Mouse (Mus musculus) frontal cortex, postnatal 25 days (tissue): Measurements from ENCODE around the gene Atp6v1g1.

Experiments used
- DNase-seq, 2 experiments: peaks; one replicate each; pipeline ENCODE4 v3.0.0; 2022; ENCODE audit warnings: low spot score in 2 of 2

Atp6v1g1 gene

DNA sequence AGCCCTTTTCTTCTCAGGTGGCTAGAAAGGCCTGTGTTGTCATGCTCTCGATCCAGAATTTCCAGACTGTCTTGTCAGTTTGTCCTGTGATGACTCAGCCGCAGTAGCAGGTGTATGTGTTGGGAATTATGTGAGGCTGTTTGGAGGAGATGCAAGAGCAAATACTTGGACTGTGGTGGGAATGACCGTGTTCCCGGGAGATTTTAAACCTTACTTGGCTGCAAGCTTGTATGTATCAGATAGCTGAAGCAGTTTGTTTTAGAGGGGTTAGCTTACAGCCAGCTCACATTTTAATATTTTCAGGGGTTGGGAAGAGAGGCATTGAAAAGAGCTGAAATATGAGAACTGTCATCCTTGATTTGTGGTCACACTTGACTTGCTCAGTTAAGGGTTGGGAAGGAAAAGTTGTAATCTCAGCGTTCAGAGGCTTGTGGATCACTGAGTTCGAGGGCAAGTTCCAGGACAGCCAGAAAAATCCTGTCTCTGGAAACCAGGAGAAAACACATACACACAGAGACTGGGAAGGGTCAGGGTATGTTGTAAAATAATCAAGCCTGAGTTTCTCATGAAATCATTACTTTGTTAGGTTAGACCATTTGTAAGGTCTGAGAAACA lies 2.0 kb downstream of the Atp6v1g1 start:
- DNase-seq, result no peak

DNA sequence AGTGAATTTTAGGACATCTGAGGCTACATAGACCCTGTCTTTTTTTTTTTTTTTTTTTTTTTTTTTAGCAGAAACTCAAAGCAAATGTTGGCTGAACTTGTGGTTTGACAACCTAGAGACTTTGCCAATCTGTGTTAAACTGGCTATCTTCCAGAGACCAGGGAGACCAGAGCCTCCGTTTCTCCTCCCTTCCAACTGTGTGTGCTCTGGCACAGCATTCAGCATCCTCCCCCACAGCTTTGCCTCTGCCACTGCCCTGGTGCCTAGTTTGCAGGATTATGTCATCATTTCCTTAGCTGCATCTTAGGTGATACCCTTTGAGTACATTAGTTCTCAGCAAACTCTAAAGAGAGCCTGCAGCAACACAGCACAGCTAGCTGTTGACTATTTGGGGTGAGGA lies 3.2 kb downstream of the Atp6v1g1 start:
- DNase-seq, result no peak

DNA sequence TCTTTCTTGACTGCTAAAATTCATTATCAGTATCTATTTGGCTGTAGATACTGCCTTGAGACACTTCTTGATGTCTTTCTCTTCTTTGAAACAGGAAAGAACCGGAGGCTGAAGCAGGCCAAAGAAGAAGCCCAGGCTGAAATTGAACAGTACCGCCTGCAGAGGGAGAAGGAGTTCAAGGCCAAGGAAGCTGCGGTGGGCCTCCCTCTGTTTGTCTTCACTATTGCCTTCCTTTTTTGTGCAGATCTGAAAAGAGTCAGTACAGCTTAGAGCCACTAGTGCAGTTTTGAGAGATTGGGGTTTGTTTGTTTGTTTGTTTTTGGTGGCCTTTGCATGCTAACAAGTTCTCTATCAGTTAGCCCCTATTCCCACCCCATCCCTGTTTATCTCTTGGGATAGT lies 3.9 kb downstream of the Atp6v1g1 start:
- no peak for DNase-seq

DNA sequence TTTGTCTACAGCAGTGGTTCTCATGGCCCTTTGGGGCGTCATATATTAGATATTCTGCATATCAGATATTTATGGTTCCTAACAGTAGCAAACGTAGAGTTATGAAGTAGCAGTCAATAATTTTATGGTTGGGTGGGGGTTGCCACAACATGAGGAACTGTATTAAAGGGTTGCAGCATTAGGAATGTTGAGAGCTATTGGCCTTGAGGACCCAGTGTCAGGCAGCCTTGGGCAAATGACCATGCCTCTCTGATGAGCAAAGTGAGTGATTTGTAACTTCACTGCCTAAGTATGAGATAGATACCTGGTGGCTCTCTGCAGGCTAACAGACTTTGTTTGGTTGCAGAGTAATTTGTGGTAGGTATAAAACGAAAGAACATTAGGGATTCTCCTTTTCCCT lies 6.3 kb downstream of the Atp6v1g1 start:
- no peak for DNase-seq

DNA sequence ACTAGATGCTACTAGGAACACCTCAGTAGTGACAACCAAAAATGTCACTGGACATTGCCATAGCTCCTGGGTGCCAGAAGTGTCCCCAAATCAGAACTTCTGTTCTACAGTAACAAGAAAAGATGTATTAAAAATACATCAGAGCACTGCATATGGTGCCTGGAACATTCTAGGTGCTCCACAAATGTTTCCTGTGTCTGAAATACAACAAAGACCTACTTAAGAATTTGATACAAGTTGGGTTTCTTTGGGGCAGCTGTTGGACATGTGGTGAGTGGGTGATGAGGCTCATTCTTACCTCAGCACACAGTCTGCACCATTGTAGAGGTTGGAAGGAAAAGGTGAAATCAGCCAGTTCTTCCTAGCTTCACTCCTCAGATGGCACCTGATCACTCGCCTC lies 8.3 kb downstream of the Atp6v1g1 start:
- no peak for DNase-seq

DNA sequence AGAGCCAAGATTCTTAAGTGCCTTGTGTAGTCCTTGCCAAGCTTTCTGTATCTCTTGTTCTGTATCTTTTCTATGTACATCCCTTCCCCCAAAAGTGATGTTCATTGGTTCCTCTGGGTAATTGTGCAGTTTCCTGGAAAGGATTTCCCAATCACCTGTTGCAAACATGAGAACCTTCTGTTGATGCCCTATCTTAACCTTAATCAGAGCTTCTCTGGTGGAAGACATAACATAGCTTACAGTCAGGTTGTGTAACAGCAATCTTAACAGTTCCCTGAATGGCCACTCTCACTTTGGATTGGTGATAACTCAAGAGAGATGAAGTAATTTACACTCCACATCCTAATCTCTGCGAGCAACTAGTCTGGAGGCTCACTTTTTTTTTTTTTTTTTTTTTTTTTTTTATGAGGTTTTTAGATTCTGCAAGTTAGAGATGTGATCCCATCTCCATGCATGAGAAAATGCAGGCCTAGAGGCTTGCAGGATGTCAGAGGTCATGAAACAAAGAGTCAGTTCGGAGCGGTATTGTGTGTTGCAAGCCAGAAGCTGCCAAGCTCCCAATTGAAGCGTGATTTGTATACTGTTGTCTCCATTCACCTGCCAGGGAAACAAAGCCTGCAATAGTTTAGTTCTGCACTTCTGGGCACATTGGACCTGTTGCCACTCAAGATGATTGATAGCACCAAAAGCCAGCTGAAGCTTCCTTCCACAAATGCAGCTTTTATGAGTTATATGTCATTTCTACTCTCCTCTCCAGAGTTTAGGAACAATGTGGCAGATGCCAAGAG lies 9.4 kb downstream of the Atp6v1g1 start:
- DNase-seq, result no peak

DNA sequence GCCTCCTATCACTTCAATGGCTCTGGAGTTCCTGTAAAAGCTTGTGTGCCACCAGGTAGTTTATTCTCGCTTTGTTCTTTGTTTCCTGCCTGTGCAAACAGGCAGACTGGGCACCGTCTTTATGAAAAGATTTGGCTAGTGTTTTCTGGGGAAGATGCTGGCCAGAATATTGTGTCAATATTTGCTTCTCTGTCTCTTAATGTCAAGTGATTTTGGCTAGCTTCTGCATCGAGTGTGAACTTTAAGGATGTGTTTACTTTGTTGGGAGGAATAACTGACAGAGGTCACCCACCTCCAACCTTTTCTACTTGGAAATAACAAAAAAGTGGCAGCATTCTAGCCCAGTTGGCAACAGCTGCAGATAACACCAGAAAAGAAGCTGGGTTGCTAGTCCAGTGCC lies 10.0 kb downstream of the Atp6v1g1 start:
- no peak for DNase-seq

DNA sequence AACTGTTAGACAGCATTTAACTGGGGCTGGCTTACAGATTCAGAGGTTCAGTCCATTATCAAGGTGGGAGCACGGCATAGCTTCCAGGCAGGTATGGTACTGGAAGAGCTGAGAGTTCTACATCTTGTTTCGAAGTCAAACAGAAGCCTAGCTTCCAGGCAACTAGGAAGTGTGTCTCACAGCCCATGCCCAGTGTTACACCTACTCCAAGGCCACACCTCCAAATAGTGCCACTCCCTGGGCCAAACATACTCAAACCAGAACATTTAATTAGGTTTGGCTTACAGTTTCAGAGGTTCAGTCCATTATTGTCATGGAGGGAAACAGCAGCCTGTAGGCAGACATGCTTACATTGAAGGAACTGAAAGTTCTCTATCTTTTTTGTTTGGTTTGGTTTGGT lies 10.5 kb downstream of the Atp6v1g1 start:
- no peak for DNase-seq

DNA sequence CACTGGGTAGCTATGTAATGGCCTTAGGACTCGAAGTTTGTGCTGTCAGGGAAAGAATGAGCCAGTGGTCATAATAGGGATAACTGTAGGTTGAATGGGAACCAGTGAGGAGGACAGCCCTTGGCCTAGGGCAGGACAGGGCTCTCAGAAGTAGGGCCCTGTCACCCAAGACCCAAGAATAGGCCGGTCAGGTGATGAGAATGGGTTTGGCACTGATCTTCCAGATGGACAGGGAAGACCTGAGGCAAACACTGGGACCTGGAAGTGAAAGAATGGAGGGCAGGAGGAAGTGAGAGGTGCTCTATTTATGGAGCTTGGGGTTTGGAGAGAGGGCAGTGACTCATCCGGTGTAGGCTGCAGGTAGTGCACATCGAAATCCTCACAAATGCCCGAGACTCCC lies 12.1 kb downstream of the Atp6v1g1 start:
- no peak for DNase-seq

DNA sequence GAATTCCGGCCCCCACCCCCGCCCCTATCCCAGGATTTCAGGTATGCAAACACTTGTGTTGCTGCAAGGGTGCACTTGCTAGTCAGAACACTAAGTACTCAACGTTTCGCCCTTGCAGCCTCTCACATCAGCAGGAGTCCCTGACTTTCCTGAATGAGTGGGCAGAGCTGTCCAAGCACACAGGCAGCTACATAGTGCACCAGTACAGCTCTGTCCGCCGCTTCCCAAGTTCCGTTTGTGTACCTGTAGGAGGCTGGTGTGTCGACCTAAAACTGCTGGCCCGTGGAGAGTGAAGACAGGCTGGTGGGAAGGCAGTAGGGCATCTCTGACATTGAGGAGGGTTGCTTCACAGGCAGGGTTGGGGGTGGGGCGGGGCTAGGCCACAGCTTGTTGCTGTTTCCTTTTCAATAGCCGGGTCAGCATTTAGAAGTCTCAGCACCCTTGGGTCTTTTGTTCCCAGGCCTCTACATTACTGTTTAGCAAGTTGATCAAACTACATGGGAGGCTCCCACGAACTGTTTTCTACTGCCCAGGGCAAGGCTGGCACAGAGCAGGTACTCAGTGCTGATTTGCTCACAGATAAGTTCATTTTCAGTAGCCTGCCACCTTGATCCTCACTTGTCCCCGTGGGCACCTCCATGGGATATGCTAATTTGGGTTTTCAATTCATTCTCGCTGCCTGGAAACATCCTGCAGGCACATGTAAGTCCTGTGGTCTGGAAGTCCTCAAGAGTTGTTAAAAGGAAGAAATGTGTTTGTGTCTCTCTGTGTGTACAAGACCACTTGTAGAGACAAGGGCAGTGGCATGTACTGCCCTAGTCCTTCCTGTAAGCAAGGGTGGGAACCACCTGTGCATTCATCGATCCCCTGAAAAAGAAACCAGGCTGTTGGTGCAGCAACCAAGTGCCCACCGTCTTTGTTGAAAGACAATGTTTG lies 12.8 kb downstream of the Atp6v1g1 start:
- DNase-seq, result no peak

DNA sequence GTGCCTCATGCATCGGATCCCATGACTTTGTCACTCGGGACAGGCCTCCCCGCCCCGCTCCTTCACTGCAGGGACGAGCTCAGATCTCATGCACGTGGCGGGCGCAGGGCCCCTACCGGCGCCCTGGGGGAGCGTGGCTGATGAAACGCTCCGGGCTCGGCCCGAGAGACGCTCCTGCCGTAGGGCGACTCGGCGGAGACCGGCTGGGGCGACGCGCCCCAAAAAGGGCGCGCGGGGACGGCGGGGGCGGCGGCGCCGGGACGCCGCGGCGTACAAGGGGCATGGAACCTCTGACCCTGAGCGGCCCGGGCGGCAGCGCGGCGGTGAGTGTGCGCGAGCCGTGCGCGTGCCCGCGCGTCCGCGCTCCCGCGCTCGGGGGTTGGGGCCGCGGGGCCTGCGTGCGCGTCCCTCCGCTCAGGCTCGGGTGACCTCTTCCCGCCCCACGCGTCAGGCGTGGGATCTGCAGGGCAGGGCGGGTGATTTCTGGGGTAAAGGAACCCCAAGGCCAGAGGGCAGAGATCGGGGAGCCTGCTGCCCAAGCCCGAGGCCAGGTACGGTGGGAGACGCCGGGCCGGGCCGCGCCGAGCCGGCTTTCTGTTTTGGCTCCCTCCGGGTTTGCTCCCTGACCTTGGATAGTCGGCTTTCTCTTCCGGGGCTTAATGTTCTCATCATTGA lies 14.0 kb downstream of the Atp6v1g1 start, which contains the start of gene Tmem268:
Tmem268 (plus strand) TSS at position 375 of the 675 bp plus-strand sequence.
- peak; percentile 55 to 63 for DNase-seq

DNA sequence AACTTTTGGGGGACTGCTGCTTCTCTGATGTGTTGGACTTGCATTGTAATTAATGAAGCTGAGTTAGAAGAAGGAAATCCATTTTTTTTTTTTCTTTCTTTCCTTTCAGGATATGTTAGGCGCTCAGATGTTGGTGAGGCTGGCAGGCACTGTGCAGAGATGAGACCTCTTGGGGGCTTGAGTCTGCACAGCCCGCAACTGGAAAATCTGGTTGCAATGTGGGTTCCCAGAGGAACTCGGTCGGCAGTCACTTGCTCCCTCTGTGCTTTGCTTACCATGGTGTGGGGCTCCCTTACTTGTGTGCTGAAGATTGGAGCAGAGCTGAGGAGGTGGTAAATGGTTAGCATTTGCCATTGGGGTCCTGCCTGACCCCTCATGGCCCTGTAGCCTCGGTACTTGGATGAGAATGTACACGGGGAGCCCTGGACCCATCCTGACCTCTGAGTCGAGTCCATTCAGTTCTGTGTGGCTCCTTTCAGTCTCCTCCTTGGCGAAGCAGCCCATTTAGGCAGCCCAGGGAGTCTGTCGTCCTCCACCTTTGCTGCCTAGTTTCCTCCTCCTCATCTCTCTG lies 14.6 kb downstream of the Atp6v1g1 start:
- no peak for DNase-seq

DNA sequence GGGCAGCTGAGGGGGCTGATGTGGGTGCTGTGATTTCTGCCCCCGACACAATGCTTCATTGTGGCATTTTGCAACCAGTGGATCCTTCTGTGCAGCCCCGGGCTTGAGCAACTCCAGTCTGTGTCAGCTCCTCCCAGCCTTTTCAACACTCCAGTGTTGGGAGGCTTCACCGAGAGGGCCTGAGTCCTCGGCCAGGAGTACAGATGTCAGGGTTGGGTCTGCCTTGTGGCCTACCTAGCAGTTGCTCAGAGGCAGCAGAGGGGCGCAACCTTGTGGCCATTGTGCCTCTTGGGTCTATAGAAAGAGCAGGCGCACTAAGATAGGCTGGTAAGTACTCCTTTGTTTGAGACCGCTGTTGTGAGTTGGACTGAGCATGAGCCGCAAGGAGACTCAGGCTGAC lies 15.5 kb downstream of the Atp6v1g1 start:
- no peak for DNase-seq

DNA sequence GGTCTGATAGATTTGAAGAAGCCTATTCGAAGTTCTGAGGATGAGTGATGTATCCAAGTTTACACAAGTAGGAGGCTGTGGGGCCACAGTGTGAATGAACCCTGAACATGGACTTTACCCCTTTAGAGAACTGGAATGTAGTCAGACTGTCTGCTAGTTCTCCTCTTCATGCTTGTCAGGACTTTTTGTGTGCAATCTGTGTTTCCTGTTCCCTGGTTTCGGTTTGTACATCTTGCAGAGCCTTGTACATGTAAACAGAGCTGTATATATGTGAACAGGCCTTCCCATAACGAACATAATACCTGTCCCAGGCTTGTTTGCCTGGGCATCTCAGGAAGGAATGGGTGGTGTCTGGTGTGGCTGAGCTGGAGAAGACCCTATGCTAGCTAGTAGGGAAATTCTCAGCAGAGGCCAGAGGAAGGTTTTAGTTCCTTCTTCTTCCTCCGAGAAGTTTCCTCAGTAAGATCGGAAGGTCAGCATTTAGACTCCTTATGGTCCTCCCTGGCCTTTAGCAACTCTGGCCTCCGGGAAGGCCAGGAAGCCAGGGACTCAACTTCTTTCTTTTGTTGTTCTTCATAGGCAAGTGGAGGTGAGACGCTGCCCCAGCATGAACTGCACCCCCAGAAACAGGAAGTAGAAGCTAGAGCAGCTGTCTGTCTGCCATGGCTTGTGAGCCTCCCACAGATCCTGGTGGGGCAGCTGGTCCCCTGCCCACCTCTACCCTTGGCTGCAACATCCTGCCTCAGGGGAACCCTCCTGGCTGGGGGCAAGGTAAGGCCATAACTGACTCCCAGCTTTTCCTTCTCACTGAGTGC lies 17.5 kb downstream of the Atp6v1g1 start:
- DNase-seq, result no peak

DNA sequence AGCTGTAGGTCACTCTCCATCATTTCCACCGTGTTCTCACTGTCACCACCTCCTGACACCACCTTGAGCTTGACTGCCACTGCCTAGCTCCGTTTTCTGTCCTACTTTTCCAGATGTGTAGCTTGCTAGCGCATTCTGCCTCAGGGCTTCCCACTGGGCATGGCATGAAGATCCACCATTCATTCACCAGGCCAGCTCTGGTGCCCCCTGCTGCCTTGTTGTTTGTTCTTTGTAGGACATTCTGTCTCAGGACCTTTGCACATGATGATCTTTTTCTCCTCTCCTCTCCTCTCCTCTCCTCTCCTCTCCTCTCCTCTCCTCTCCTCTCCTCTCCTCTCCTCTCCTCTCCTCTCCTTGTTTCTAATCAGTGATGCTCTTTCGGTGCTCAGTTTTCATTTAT lies 18.2 kb downstream of the Atp6v1g1 start:
- no peak for DNase-seq

DNA sequence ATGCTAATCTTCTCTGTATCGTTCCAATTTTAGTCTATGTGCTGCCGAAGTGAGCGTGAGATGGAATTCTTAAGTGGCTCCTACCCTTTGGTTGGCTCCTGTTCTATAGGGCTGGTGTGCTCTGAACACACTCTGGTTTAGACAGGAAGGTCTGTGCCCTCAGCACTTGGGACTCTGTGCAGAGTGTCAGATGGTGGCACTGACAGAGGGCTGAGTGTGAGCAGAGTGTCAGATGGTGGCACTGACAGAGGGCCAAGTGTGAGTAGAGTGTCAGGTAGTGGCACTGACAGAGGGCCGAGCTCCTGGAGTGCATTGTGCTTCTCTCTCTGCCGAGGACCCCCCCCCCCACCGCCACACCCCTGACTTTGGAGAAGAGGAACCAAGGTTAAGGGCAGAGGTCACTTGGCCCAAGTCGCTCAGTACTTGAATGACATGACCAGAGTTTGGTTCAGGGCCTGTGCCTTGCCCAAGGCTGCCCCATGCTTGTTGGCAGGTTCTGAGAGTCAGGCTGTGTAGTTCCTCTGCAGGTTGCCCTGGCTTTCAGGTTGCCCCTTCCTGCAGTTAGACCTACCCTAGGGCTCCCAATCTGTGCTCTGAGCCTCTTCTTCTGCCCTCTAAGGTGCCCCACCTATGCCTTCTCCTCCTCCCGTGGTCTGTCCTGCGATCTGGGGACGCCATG lies 23.3 kb downstream of the Atp6v1g1 start:
- no peak for DNase-seq

DNA sequence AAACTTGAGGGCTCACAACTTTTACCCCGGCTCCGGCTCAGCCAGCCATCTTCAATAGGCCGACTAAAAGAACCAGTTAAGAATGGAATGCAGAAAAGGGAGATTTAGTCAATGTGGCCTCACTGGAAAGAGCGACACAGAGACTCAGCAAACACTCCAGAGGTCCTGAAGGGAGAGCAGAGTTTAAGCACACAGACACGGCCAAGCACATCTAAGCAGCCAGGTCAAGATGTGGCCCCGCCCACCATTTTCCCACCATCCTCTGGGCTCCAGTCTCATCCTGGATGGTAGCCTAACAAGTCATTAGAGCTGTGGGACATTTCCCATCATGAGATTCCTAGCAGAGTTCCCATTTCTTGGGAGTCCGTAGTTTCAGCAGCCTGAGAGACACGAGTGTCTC lies 24.8 kb downstream of the Atp6v1g1 start:
- DNase-seq, result no peak

DNA sequence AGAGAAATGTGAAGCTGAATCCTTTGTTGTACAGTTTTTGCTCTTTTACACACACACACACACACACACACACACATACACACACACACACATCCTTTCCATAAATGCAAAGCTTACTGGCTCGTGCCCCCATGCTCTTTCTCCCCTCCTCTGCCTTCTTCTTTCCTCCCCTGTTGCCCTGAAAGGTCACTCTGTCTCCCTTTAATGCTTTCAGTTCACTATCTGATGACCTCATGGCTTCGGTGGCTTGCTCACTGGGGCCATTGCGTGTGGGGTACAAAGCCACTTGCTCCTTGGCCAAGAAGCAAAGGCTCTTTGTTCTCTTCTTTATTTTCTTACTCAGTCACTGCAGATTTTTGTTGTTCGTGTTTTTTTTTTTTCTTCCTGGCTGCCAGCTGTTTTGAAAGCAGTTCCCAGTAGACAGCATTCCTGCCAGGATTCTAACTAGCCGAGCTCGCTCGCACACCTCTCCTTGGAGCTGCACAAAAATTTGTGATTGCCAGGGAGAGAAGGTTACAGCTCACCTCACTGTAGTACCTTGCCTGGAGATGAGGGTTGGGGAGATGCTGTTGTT lies 25.7 kb downstream of the Atp6v1g1 start:
- DNase-seq, result no peak

DNA sequence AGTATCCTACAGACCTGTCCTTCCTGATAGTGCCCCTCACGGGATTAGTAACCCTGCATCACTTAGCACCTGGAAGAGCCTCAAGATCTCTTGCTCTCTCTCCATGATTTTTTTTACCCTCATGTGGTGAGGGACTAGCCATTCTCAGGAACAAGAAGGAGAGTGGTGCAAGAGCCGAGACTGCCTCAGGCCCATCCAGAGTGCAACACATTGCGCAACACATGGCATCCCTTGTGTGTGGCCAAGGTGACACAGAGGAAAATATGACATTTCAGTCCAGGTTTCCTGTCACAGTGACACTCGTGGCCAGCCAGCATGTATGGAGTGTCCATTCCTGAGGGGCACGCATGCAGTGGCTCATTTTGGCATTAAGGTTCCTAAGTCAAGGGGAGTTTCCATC lies 28.0 kb downstream of the Atp6v1g1 start:
- DNase-seq, result no peak

DNA sequence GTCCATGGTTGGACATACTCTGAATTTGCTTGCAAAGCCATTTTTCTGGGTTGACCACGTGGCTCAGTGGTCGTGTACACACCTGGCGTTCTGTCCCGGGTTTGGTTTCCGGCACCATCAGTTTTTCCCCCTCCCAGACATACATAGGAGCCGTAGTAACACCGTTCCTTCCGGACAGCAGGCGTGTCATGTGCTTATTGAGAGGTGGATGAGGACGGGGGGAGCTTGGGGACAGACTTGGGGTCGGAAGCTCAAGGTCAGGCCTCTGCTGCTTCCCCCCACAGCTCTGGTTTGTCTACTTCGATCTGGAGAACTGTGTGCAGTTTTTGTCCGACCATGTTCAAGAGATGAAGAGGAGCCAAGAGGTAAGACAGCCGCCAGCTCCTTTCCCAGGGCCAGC lies 35.1 kb downstream of the Atp6v1g1 start:
- no peak for DNase-seq
